Mouse (Mus musculus) c-Kit-negative CD71-positive TER-119-positive erythroid progenitor cells, embryonic 14.5 days (primary cell): ENCODE results near the gene Elk3.
"Not testable (repeated sequence)": the region's sequence is repeated elsewhere in the genome, so short reads cannot be mapped to it uniquely, and the experiment has no call there.

ENCODE experiments used
- DNase-seq: peaks from one replicate; pipeline ENCODE4 v3.0.0-alpha.2; 2013; ENCODE audit warnings: low read depth, low spot score

Elk3 gene

GRCm38 (mm10) chr10:93310721-93311411, at the start of gene Elk3:
Elk3 (minus strand) TSS chr10:93311135.
- no peak for DNase-seq

GRCm38 (mm10) chr10:93360623-93361022, 49.7 kb upstream of the Elk3 start:
- no peak for DNase-seq

GRCm38 (mm10) chr10:93360190-93360589, 49.3 kb upstream of the Elk3 start:
- DNase-seq, result not testable (repeated sequence)

- no peak for DNase-seq
Measured at GRCm38 (mm10) chr10:93359339-93359863, 48.5 kb upstream of the Elk3 start.

GRCm38 (mm10) chr10:93358878-93359277, 47.9 kb upstream of the Elk3 start:
- no peak for DNase-seq

GRCm38 (mm10) chr10:93357162-93357561, 46.2 kb upstream of the Elk3 start:
- DNase-seq, result no peak

- DNase-seq, result no peak
Measured at GRCm38 (mm10) chr10:93356122-93356521, 45.2 kb upstream of the Elk3 start.

GRCm38 (mm10) chr10:93355276-93355927, 44.5 kb upstream of the Elk3 start:
- DNase-seq, result no peak

- no peak for DNase-seq
Measured at GRCm38 (mm10) chr10:93353545-93354326, 42.8 kb upstream of the Elk3 start.

GRCm38 (mm10) chr10:93347918-93348505, 37.1 kb upstream of the Elk3 start:
- no peak for DNase-seq

GRCm38 (mm10) chr10:93347387-93347786, 36.5 kb upstream of the Elk3 start:
- DNase-seq, result no peak

- DNase-seq, result no peak
Measured at GRCm38 (mm10) chr10:93346208-93346936, 35.4 kb upstream of the Elk3 start.

GRCm38 (mm10) chr10:93345497-93345896, 34.6 kb upstream of the Elk3 start:
- no peak for DNase-seq

GRCm38 (mm10) chr10:93343469-93343868, 32.5 kb upstream of the Elk3 start:
- no peak for DNase-seq

- no peak for DNase-seq
Measured at GRCm38 (mm10) chr10:93342986-93343385, 32.1 kb upstream of the Elk3 start.

GRCm38 (mm10) chr10:93338526-93338925, 27.6 kb upstream of the Elk3 start:
- no peak for DNase-seq

GRCm38 (mm10) chr10:93336462-93336931, 25.6 kb upstream of the Elk3 start:
- DNase-seq, result no peak

GRCm38 (mm10) chr10:93335828-93336461, 25.0 kb upstream of the Elk3 start:
- no peak for DNase-seq

- no peak for DNase-seq
Measured at GRCm38 (mm10) chr10:93335001-93335400, 24.1 kb upstream of the Elk3 start.

GRCm38 (mm10) chr10:93333239-93333638, 22.3 kb upstream of the Elk3 start:
- DNase-seq, result no peak
